Mouse (Mus musculus) C2C12 (cell line): ENCODE data around the gene Psmg4.

Source experiments
- CEBPB ChIP-seq: IDR thresholded peaks from one replicate; pipeline ENCODE4 v1.6.1; 2011; ENCODE audit warnings: low read depth, mild to moderate bottlenecking, control low read depth, moderate library complexity
- CTCF ChIP-seq: IDR thresholded peaks from one replicate; pipeline ENCODE4 v1.5.1; 2011; ENCODE audit not compliant: control insufficient read depth, insufficient read depth, insufficient read length
- FOSL1 ChIP-seq: IDR thresholded peaks from one replicate; pipeline ENCODE4 v1.8.0; 2011; ENCODE audit warnings: mild to moderate bottlenecking, low read length; ENCODE audit not compliant: poor library complexity, insufficient read depth, severe bottlenecking
- MAX ChIP-seq: IDR thresholded peaks from one replicate; pipeline ENCODE4 v1.6.1; 2011; ENCODE audit warnings: mild to moderate bottlenecking, control low read depth
- MYOD1 ChIP-seq: IDR thresholded peaks from one replicate; pipeline ENCODE4 v1.6.1; 2011; ENCODE audit warnings: low read depth; ENCODE audit not compliant: control insufficient read depth, insufficient read length
- MYOG ChIP-seq: IDR thresholded peaks from one replicate; pipeline ENCODE4 v1.6.1; 2011; ENCODE audit not compliant: control insufficient read depth, insufficient read length; ENCODE audit errors: extremely low read depth
- USF1 ChIP-seq: IDR thresholded peaks from one replicate; pipeline ENCODE4 v1.6.1; 2011; ENCODE audit warnings: low read depth, mild to moderate bottlenecking, control low read depth, moderate library complexity

DNA sequence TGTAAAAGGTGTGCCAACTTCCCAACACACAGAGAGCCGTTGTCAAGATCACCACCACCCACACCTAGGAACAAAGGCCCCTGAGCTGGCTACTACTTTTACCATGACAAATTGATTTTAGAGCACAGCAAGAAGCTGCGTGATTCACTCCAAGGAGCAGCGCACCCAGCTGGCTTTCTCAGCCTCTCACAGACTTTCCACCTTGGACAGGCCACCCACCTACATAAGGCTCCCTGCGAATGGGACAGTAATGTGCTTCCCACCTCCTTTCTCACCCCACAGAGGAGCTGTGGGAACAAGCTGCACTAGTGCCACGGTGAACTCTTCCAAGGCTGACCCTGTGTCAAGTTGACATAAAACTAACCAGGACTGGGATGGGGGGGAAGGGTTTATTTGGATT is 19.4 kb upstream of the Psmg4 start:
- no peak for TF ChIP-seq CTCF
- TF ChIP-seq MAX: no peak
- no peak for TF ChIP-seq MYOG
- TF ChIP-seq USF1: no peak
- no peak for TF ChIP-seq MYOD1
- no peak for TF ChIP-seq CEBPB
- no peak for TF ChIP-seq FOSL1
